Mouse (Mus musculus) T-cell, adult 66 days (primary cell): ENCODE data around the gene Dlk2. TPM values are rescaled to one million over a fixed set of nuclear protein-coding genes. Genes with fewer than 3 reads are reported as not detected.

Experiments used
- total RNA-seq, 2 experiments: library from RNA; stranded (reverse); gene quantifications; 3 replicates in 1 of 2; 4 replicates in 1 of 2; pipeline ENCODE4 v1.2.4; 2023

Gene Dlk2
- under 1 TPM in 1 of 2 experiments, not detected in 1; 0.55 TPM for total RNA-seq

GRCm38 (mm10) chr17:46297364-46298219, at the start of gene Dlk2:
Gene Dlk2 (plus strand): TSS chr17:46297421.

GRCm38 (mm10) chr17:46247512-46248188, 49.6 kb upstream of the Dlk2 start, which contains the start of the genes Polr1c and Yipf3:
Gene Polr1c (minus strand): TSS chr17:46248054.
Gene Yipf3 (plus strand): TSS chr17:46248080.

GRCm38 (mm10) chr17:46253452-46254084, 43.7 kb upstream of the Dlk2 start, which contains the start of gene Lrrc73:
Gene Lrrc73 (plus strand): TSS chr17:46253531.

GRCm38 (mm10) chr17:46282483-46283123, 14.6 kb upstream of the Dlk2 start, which contains the start of gene Tjap1:
Gene Tjap1 (minus strand): TSS chr17:46283026.

GRCm38 (mm10) chr17:46327906-46328534, 30.8 kb downstream of the Dlk2 start, which contains the start of gene Abcc10:
Gene Abcc10 (minus strand): TSS chr17:46328352.

Other genes with a start within 250 kb of the Dlk2 start
- 10 to 100 TPM; 50.3 to 52.5 TPM for gene Mrps18a, start 186.4 kb upstream of the Dlk2 start, total RNA-seq
- gene Rsph9, start 153.2 kb upstream of the Dlk2 start, total RNA-seq, result not detected
- gene Mad2l1bp, start 143.9 kb upstream of the Dlk2 start, total RNA-seq, result 10 to 100 TPM; 23.8 to 25.9 TPM
- 100 to 1,000 TPM; 209 to 215 TPM for gene Gtpbp2, start 136.4 kb upstream of the Dlk2 start, total RNA-seq
- gene Polh, start 94.8 kb upstream of the Dlk2 start, total RNA-seq, result 10 to 100 TPM; 12.1 to 14.6 TPM
- gene Xpo5, start 94.6 kb upstream of the Dlk2 start, total RNA-seq, result 10 to 100 TPM; 37.5 to 41.9 TPM
- 10 to 100 TPM; 60.8 to 70.2 TPM for gene Polr1c, start 49.4 kb upstream of the Dlk2 start, total RNA-seq
- gene Yipf3, start 49.3 kb upstream of the Dlk2 start, total RNA-seq, result 100 to 1,000 TPM; 110 TPM
- gene Lrrc73, start 43.9 kb upstream of the Dlk2 start, total RNA-seq, result 1 to 10 TPM; 3.2 to 4.9 TPM
- gene Tjap1, start 14.4 kb upstream of the Dlk2 start, total RNA-seq, result 10 to 100 TPM; 44.5 to 55.9 TPM
- 10 to 100 TPM; 16.1 to 17.5 TPM for gene Abcc10, start 30.9 kb downstream of the Dlk2 start, total RNA-seq
- 10 to 100 TPM; 43.3 to 48.2 TPM for gene Zfp318, start 86.3 kb downstream of the Dlk2 start, total RNA-seq
- not detected for gene Crip3, start 131.5 kb downstream of the Dlk2 start, total RNA-seq
- not detected for gene Slc22a7, start 141.0 kb downstream of the Dlk2 start, total RNA-seq
- under 1 TPM; 0.53 to 0.87 TPM for gene Ttbk1, start 190.3 kb downstream of the Dlk2 start, total RNA-seq
- 1 to 10 TPM in 1 of 2 experiments, not detected in 1; 1.1 TPM for gene Dnph1, start 199.3 kb downstream of the Dlk2 start, total RNA-seq
- 10 to 100 TPM; 14.3 to 16.6 TPM for gene Cul9, start 249.0 kb downstream of the Dlk2 start, total RNA-seq